Mouse (Mus musculus) MEL (cell line): ENCODE data around the gene Afdn.

Source experiments
- BHLHE40 ChIP-seq: IDR thresholded peaks from 2 replicates; pipeline ENCODE4 v1.6.1; 2012; ENCODE audit warnings: low read depth, mild to moderate bottlenecking, inconsistent platforms, low read length, improper control_type of control experiment, borderline replicate concordance
- CTCF ChIP-seq, 3 experiments: IDR thresholded peaks in 2 of 3; conservative IDR thresholded peaks in 1 of 3; 2 replicates each; pipeline ENCODE4 v1.5.1; 2011 to 2012; ENCODE audit warnings: low read length in 3 of 3, low read depth in 2 of 3, mild to moderate bottlenecking in 2 of 3, improper control_type of control experiment in 1 of 3, inconsistent platforms in 1 of 3, mixed read lengths in 1 of 3, moderate library complexity in 1 of 3; ENCODE audit not compliant: control insufficient read depth in 1 of 3, insufficient read depth in 1 of 3, poor library complexity in 1 of 3, severe bottlenecking in 1 of 3
- E2F4 ChIP-seq: IDR thresholded peaks from 2 replicates; pipeline ENCODE4 v1.6.1; 2011; ENCODE audit warnings: low read depth, low read length, improper control_type of control experiment, borderline replicate concordance
- EP300 ChIP-seq, 2 experiments: IDR thresholded peaks; 2 replicates each; pipeline ENCODE4 v1.6.1; 2011; ENCODE audit warnings: improper control_type of control experiment in 2 of 2, low read length in 2 of 2, low read depth in 1 of 2, mild to moderate bottlenecking in 1 of 2
- MAFK ChIP-seq: IDR thresholded peaks from 2 replicates; pipeline ENCODE4 v1.6.1; 2011; ENCODE audit warnings: low read depth, mild to moderate bottlenecking, low read length, improper control_type of control experiment, borderline replicate concordance
- MAX ChIP-seq: IDR thresholded peaks from 2 replicates; pipeline ENCODE4 v1.6.1; 2011; ENCODE audit warnings: low read length, improper control_type of control experiment
- MXI1 ChIP-seq: IDR thresholded peaks from 2 replicates; pipeline ENCODE4 v1.6.1; 2011; ENCODE audit warnings: mild to moderate bottlenecking, low read depth, low read length, improper control_type of control experiment
- MYC ChIP-seq: IDR thresholded peaks from 2 replicates; pipeline ENCODE4 v1.6.1; 2011; ENCODE audit warnings: low read depth, mild to moderate bottlenecking, low read length, improper control_type of control experiment, moderate library complexity
- POLR2A ChIP-seq, 2 experiments: IDR thresholded peaks; 2 replicates each; pipeline ENCODE4 v1.6.1; 2011 to 2012; ENCODE audit warnings: low read length in 2 of 2, mild to moderate bottlenecking in 2 of 2, control low read depth in 1 of 2, improper control_type of control experiment in 1 of 2, low read depth in 1 of 2, moderate library complexity in 1 of 2; ENCODE audit not compliant: control insufficient read depth in 1 of 2, insufficient read depth in 1 of 2, poor library complexity in 1 of 2
- POLR2AphosphoS5 ChIP-seq: IDR thresholded peaks from 2 replicates; pipeline ENCODE4 v1.6.1; 2012; ENCODE audit warnings: low read depth, borderline replicate concordance, mild to moderate bottlenecking, inconsistent platforms, low read length, moderate library complexity, mixed read lengths
- SIN3A ChIP-seq: IDR thresholded peaks from 2 replicates; pipeline ENCODE4 v1.6.1; 2012; ENCODE audit warnings: low read length, improper control_type of control experiment, inconsistent platforms
- USF1 ChIP-seq: IDR thresholded peaks from 2 replicates; pipeline ENCODE4 v1.6.1; 2014; ENCODE audit warnings: low read depth, mild to moderate bottlenecking, inconsistent platforms, low read length, improper control_type of control experiment, moderate library complexity
- USF2 ChIP-seq, 2 experiments: IDR thresholded peaks; 2 replicates each; pipeline ENCODE4 v1.6.1; 2011 to 2012; ENCODE audit warnings: improper control_type of control experiment in 2 of 2, low read length in 2 of 2, borderline replicate concordance in 1 of 2, inconsistent platforms in 1 of 2, low read depth in 1 of 2, mild to moderate bottlenecking in 1 of 2; ENCODE audit not compliant: insufficient read depth in 1 of 2

DNA sequence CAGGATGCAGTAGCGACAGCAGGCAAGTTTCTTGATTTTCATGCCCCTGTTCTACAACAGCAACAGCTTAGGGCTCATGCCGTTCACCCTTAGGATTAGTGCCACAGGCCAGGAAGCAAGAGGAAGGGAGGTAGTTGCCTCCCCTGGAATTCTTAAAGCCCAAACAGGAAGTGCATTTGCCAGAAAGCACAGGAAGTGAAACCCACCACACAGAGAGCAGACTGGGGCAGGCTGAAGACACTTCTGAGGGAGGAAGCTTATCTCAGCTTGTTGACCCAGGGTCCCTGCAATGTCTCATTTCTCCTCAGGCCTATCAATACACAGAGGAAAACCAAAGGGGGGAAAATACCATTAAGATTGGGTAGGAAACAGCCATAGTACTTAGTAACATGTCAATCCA lies 19.5 kb upstream of the Afdn start:
- TF ChIP-seq EP300 (IDR thresholded peaks at IDR 0.05; ENCODE audit: low read depth in 1 of 2, low read length in 2 of 2) (no peak), CTCF (IDR thresholded peaks at IDR 0.05 in 2 of 3, conservative IDR thresholded peaks at IDR 0.05 in 1 of 3; ENCODE audit: control insufficient read depth in 1 of 3, insufficient read depth in 1 of 3, low read depth in 2 of 3, low read length in 3 of 3, poor library complexity in 1 of 3, severe bottlenecking in 1 of 3) (no peak), MAX (no peak), SIN3A (no peak), MYC (no peak), E2F4 (no peak), USF1 (no peak), BHLHE40 (no peak), POLR2AphosphoS5 (no peak), MXI1 (no peak), POLR2A (IDR thresholded peaks at IDR 0.05; ENCODE audit: control insufficient read depth in 1 of 2, insufficient read depth in 1 of 2, low read depth in 1 of 2, low read length in 2 of 2, poor library complexity in 1 of 2) (no peak), USF2 (IDR thresholded peaks at IDR 0.05; ENCODE audit: borderline replicate concordance in 1 of 2, insufficient read depth in 1 of 2, low read depth in 1 of 2, low read length in 2 of 2) (no peak), MAFK (no peak)
